In genomic region chr13:58808381-58808821, GRCm38 (mm10) we compare ENCODE assay signal across 8 mouse cellular contexts. TPM values are rescaled to one million over a fixed set of nuclear protein-coding genes. Genes with fewer than 3 reads are reported as not detected.
A peak's percentile ranks its signal among the peaks of the same experiment; 100 is the strongest.
DNase-seq lines count a peak whose midpoint lies in the region; ATAC-seq lines count a peak whose summit lies in the region.

No protein-coding gene starts in this region.

- peak overlapping the region; percentile 93 for H3K9ac ChIP-seq in forebrain, embryonic 13.5 days
- peak overlapping the region; percentile 92 for H3K9ac ChIP-seq in midbrain, embryonic 14.5 days (replicated peaks; ENCODE audit: low read length)

- intact Hi-C loops in left cerebral cortex, postnatal 10 days (cut with DNase I) = loop anchor here (2.0 to 10.0 kb wide), 4 partner anchors 124 to 556 kb away; no protein-coding TSS in a partner anchor

- H3K4me1 ChIP-seq in forebrain, embryonic 13.5 days = peaks cover 42% of the 10 kb centered on the region
- H3K4me1 ChIP-seq in hindbrain, embryonic 10.5 days (replicated peaks) = peaks cover 39% of the 10 kb centered on the region
- peaks cover 34% of the 10 kb centered on the region for H3K4me1 ChIP-seq in midbrain, embryonic 14.5 days (ENCODE audit: control insufficient read depth, insufficient read depth, low read length)

- peaks cover 18% of the 10 kb centered on the region for H3K27me3 ChIP-seq in forebrain, embryonic 13.5 days
- H3K27me3 ChIP-seq in hindbrain, embryonic 10.5 days (ENCODE audit: insufficient read depth, poor library complexity, severe bottlenecking) = peaks cover 62% of the 10 kb centered on the region
- H3K27me3 ChIP-seq in midbrain, embryonic 14.5 days (ENCODE audit: control insufficient read depth, insufficient read depth, low read length) = no peaks in the 10 kb centered on the region

- peak; percentile 17; the same call in 1 of the 2 replicates for ATAC-seq in cerebellum, adult (ENCODE audit: insufficient number of reproducible peaks, low FRiP score, low TSS enrichment)
- ATAC-seq in forebrain, embryonic 13.5 days = peak; percentile 17; the same call in 1 of the 2 replicates
- ATAC-seq in midbrain, embryonic 14.5 days (ENCODE audit: low FRiP score, low TSS enrichment) = peak; percentile 59

- H3K36me3 ChIP-seq in forebrain, embryonic 13.5 days (ENCODE audit: poor library complexity, severe bottlenecking) = 0 out of 2 replicates have a peak, but pooled peaks cover 5% of the 10 kb centered on the region
- no peaks in the 10 kb centered on the region for H3K36me3 ChIP-seq in hindbrain, embryonic 10.5 days
- H3K36me3 ChIP-seq in midbrain, embryonic 14.5 days (ENCODE audit: control insufficient read depth, insufficient read depth, low read length) = no peaks in the 10 kb centered on the region

- DNase-seq in R1 (ENCODE audit: low read depth, low spot score) = peak; percentile 37
- peak; percentile 61 for DNase-seq in hindbrain, embryonic 10.5 days (ENCODE audit: low spot score)
- peak; percentile 58 to 77 for DNase-seq in left cerebral cortex, postnatal 10 days (ENCODE audit: extremely low spot score in 1 of 2, low spot score in 2 of 2)
- DNase-seq in midbrain, embryonic 14.5 days = peak; percentile 79
- DNase-seq in yolk sac, embryonic 10.5 days (ENCODE audit: low spot score) = peak; percentile 4
- no peak for DNase-seq in B cell, adult 2 months

- no peaks in the 10 kb centered on the region for H3K9me3 ChIP-seq in forebrain, embryonic 13.5 days (replicated peaks)
- peaks cover 3% of the 10 kb centered on the region; the same call in 1 of the 2 replicates for H3K9me3 ChIP-seq in hindbrain, embryonic 10.5 days
- H3K9me3 ChIP-seq in midbrain, embryonic 14.5 days (ENCODE audit: control insufficient read depth, low read length) = no peaks in the 10 kb centered on the region

- peak overlapping the region; percentile 79 for H3K4me2 ChIP-seq in forebrain, embryonic 13.5 days
- H3K4me2 ChIP-seq in midbrain, embryonic 14.5 days (ENCODE audit: low read length) = peak overlapping the region; percentile 77

- WGBS in forebrain, embryonic 13.5 days = under 1% methylated on average over 32 of the region's 32 CpGs
- WGBS in hindbrain, embryonic 10.5 days = 1% methylated on average over 32 of the region's 32 CpGs
- under 1% methylated on average over 32 of the region's 32 CpGs for WGBS in midbrain, embryonic 14.5 days

- peak overlapping the region; percentile 81 for H3K4me3 ChIP-seq in forebrain, embryonic 13.5 days
- peak overlapping the region; percentile 75 for H3K4me3 ChIP-seq in hindbrain, embryonic 10.5 days
- H3K4me3 ChIP-seq in midbrain, embryonic 14.5 days (replicated peaks; ENCODE audit: low read depth, low read length) = peak overlapping the region; percentile 77

- peak overlapping the region; percentile 93 for H3K27ac ChIP-seq in forebrain, embryonic 13.5 days
- H3K27ac ChIP-seq in hindbrain, embryonic 10.5 days = peak overlapping the region; percentile 87
- H3K27ac ChIP-seq in midbrain, embryonic 14.5 days (replicated peaks; ENCODE audit: low read depth, low read length) = peak overlapping the region; percentile 97

RNA-seq across cellular contexts. Expression of gene Ntrk2, which starts 2.0 kb away (rescaled TPM):
- 51.4 and 60.2 TPM in 2 replicates for polyA plus RNA-seq in forebrain, embryonic 13.5 days (2015; fragmentation: Nextera tagmentation; extraction: Ambion mirVana)
- 17.6 and 39.8 TPM in 2 replicates for polyA plus RNA-seq in hindbrain, embryonic 10.5 days (2016; fragmentation: Nextera tagmentation; extraction: Ambion mirVana)
- 100 to 1,000 TPM; 302 to 317 TPM for total RNA-seq in left cerebral cortex, postnatal 10 days (2021)
- 96.7 and 100 TPM in 2 replicates for polyA plus RNA-seq in midbrain, embryonic 14.5 days (2014; fragmentation: Nextera tagmentation; extraction: Ambion mirVana)

Comparison
In these comparisons a context has a peak if more than half of its experiments do, and no peak if none do; other contexts are left out.
1. DNase-seq: peak in R1 (single experiment), hindbrain, embryonic 10.5 days (single experiment), left cerebral cortex, postnatal 10 days (2 of 2), midbrain, embryonic 14.5 days (single experiment) and yolk sac, embryonic 10.5 days (single experiment); none in B cell, adult 2 months (0 of 2).
2. Peak in every context shown above with its lines, with median percentiles within 50 percentile points of each other: ATAC-seq, H3K27ac ChIP-seq and H3K4me3 ChIP-seq.